ENCODE assay signal across 21 mouse cellular contexts in genomic region chr17:34549843-34550242, GRCm38 (mm10). TPM values are rescaled to one million over a fixed set of nuclear protein-coding genes. Genes with fewer than 3 reads are reported as not detected.
"Had no signal": no experiment of that assay in that cellular context is flagged by ENCODE, and none has a peak within 500 bp of the region (broad histone marks: within the 10 kb centered on the region; RNA-seq: fewer than 3 reads in every experiment).

No protein-coding gene starts in this region.

- H3K4me2 ChIP-seq: neural tube, embryonic 13.5 days; neural tube, embryonic 15.5 days; stomach, embryonic 15.5 days had no signal

- H3K4me1 ChIP-seq: neural tube, embryonic 13.5 days; neural tube, embryonic 15.5 days; stomach, embryonic 15.5 days had no signal

- H3K36me3 ChIP-seq: neural tube, embryonic 13.5 days; neural tube, embryonic 15.5 days; stomach, embryonic 15.5 days had no signal

- H3K27ac ChIP-seq: neural tube, embryonic 13.5 days; neural tube, embryonic 15.5 days; stomach, embryonic 15.5 days; stomach, postnatal 0 days had no signal

- H3K27me3 ChIP-seq: neural tube, embryonic 13.5 days; stomach, embryonic 15.5 days had no signal

- DNase-seq: retina, postnatal 1 day; right cerebral cortex, adult 18-20 months; right cerebral cortex, postnatal 14 days; right cerebral cortex, postnatal 25 days; right cerebral cortex, postnatal 4 days; spleen, adult 18-20 months; thymus, adult 18-20 months; thymus, adult 2 months; thymus, postnatal 14 days; thymus, postnatal 25 days; thymus, postnatal 36 days; thymus, postnatal 4 days had no signal

- H3K4me3 ChIP-seq: neural tube, embryonic 13.5 days; neural tube, embryonic 15.5 days; stomach, embryonic 15.5 days had no signal

- H3K9ac ChIP-seq: neural tube, embryonic 13.5 days; neural tube, embryonic 15.5 days; stomach, embryonic 15.5 days had no signal

- H3K9me3 ChIP-seq: neural tube, embryonic 13.5 days; neural tube, embryonic 15.5 days; stomach, embryonic 15.5 days had no signal

RNA-seq across cellular contexts. Expression of gene Btnl6, which starts 32.7 kb away (rescaled TPM):
- total RNA-seq: neutrophil, adult 5-6 weeks had no signal
- polyA plus RNA-seq: neural tube, embryonic 13.5 days; neural tube, embryonic 14.5 days; neural tube, embryonic 15.5 days; stomach, embryonic 14.5 days; testis, adult 2 months; urinary bladder, adult 2 months had no signal
